Mouse (Mus musculus) Muller cell, postnatal 12 days (primary cell): Measurements from ENCODE around the gene Yeats2.
A peak's percentile ranks its signal among the peaks of the same experiment; 100 is the strongest.
"Not testable (repeated sequence)": the region's sequence is repeated elsewhere in the genome, so short reads cannot be mapped to it uniquely, and the experiment has no call there.

ENCODE experiments used
- DNase-seq: peaks from one replicate; pipeline ENCODE4 v3.0.0-alpha.2; 2015; ENCODE audit errors: inconsistent ontology term

Gene Yeats2

DNA sequence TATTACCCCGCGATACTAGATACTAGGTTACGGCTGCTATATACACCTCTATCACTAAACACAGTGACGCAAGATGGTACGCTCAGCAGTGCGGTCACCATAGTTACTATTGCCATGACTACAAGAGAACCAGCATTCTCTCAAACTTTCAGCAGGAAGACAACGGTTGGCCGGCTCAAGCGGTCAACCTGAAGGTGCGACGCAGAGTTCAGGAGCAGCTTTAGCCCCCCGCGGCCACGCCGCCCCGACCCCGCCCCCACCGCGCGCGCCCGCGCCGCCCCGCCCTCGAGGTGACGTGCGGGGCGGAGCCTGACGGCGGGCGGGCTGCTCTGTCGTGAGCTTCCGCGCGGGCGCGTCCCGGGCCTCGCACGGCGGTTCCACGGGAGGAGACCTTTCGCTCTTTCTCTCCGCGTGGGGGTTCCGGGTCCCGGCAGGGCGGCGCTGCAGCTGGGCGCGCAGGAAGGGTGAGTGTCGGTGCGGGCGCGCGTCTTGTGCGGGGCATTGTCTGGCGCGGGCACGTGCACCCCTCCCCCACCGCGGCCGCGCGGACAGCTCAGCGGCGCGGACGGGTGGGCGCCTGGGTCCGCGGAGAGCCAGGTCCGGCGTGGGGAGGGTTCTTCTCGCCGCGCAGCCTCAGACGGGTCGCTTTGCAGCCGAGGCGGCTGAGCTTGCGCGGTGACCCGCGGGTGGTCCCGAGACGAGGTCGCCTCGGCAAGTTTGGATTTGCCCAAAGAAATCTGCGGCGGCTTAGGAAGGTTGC, at the start of gene Yeats2:
Gene Yeats2 (plus strand): TSS at position 292 of the 760 bp plus-strand sequence.
- peak; percentile 87 for DNase-seq

- no peak for DNase-seq
Observed at GRCm38 (mm10) chr16:20095966-20096365, 44.9 kb upstream of the Yeats2 start.

DNA sequence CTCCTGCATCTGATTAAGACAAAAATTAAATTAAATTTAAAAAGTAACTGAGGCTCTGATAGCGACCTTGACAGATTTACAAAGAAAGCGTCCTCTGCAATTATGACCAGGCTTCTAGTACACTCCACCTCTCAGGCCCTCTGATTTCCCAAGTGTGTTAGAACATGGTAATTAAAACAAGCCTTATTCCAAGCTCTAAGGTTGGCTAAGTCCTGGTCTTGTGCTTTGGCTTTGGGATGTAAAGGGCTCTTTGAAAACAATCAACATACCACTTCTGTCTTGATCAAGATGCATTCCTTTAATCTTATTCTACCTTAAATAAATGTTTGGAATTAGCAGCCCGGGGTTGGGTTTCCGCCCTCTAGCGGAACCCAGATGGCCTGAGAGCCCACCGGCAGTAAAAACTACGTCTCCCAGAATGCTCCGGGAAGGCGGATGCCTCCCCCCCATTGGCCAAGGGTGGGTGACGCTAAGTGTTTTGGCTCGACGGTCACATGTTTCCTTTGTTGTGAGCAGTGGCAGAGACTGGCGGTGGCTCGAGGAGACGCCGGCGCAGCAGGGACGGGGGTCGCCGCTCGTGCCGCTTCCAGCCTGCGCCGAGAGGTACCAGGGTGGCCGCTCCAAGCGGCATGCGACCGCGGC, 43.7 kb upstream of the Yeats2 start, which contains the start of gene Klhl24:
Gene Klhl24 (plus strand): TSS at position 474 of the 642 bp plus-strand sequence.
- peak; percentile 98 for DNase-seq

DNA sequence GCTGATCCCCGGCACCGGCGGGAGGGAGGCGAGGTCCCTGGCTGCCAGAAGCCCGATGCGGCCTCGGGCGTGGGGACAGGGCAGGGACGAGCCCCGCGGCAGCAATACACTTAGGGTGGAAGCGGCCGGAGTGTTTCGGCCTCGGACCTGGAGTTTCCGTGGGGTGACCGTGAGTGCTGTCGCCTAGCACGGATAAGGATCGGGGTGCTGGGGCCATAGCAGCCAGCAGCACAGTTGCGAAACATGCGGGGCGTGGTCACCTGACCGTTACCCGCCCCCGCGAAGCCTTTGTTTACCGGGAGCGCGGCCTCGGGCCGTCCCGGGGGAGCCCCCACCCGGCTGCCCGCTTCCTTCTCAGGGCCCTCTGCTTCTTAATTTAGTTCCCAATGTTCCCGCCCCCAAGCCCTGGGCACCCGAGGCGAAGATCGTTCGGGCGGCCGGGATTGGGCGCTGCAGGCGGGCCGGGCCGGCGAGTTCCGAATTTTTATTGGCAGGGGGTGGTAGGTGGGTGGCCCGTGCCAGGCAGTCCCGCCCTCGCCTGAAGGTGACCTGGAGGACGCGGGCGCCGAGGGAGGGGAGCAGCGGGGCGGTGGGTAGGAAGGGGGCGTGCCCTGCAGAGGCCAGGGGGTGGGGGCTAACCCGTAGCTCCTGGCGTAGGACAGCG, 43.0 kb upstream of the Yeats2 start:
- peak; percentile 99 for DNase-seq

GRCm38 (mm10) chr16:20098375-20098727, 42.5 kb upstream of the Yeats2 start:
- DNase-seq, result no peak

- no peak for DNase-seq
Observed at GRCm38 (mm10) chr16:20098866-20099629, 41.8 kb upstream of the Yeats2 start.

DNA sequence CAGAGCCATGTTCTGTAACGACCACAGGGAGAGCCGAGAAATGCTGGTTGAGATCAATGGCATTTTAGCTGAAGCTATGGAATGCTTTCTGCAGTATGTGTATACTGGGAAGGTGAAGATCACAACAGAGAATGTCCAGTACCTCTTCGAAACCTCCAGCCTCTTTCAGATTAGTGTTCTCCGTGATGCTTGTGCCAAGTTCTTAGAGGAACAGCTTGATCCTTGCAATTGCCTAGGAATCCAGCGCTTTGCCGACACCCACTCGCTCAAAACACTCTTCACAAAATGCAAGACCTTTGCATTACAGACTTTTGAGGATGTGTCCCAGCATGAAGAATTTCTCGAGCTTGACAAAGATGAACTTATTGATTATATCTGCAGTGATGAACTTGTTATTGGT, 33.9 kb upstream of the Yeats2 start:
- DNase-seq, result no peak

- no peak for DNase-seq
Observed at GRCm38 (mm10) chr16:20108961-20109360, 31.9 kb upstream of the Yeats2 start.

DNA sequence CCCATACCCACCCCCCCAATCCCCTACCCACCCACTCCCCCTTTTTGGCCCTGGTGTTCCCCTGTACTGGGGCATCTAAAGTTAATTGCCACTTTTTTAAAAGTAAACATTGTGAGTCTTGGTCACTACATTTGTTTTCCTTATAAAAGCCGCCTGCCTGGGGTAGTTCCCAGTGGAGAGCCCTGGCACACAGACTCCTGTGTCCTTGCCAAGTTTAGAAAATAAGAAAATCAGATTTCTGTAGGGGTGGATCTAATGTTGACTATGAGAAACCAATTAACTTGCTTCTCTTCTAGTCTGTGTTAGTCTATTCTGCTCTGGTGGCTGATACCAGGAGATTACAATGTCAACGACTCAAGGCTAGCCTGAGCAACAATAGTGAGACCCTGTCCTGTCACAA, 28.2 kb upstream of the Yeats2 start:
- no peak for DNase-seq

DNA sequence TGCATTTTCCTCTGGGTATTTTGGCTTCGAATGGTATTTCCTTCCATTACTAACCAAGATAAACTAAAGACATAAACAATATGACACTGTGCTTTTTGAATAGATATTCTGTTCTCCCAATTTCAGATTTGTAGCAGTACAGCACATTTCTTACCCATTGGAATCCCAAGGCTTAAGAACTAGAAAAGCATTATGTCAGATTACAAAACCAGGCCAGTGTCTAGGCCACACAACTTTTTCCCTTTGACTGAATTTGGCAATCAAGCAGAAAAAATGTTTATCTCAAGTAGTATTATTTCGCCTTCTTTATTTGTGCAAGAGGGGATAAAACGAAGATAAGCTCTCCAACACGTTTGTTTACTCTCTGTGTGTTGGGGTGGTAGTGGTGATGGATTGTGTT, 24.8 kb upstream of the Yeats2 start:
- no peak for DNase-seq

DNA sequence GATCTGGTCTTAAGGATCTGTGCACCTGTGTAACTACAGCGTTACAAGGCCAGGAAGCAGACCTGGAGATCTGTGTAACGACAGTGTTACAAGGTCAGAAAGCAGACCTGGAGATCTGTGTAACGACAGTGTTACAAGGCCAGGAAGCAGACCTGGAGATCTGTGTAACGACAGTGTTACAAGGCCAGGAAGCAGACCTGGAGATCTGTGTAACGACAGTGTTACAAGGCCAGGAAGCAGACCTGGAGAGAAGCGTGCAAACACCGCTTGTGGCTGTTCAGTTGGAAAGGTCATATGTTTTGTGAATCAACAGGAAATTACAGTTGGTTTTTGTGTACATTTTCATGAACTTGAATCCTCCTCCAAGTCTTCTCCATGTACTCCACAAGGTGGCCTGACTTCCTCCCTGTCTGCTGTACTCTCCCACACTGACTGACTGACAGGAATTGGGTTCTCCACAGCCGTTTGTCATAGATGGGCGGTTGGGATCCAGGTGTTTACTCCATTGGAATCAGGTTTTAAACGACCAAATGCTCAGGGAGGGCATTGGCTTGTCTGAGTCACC, 14.5 kb upstream of the Yeats2 start:
- not testable (repeated sequence) for DNase-seq

DNA sequence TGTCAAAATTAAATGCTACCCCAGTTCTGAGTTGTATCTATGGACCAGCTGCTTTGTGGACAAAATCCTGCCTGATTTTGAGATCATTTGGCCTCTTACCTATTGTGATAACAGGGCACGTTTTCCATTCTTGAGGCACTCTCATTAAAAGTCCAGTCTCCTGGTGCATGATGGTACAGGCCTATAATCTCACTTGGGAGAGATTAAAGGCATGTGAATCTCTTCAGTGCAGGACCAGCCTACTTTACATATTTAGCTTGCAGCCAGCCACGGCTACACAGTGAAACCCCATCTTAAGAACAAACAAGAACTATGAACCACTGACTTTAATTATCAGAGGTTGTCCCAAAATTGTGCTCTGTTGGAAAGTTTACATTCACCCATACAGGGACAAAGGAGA, 10.5 kb upstream of the Yeats2 start:
- DNase-seq, result no peak

GRCm38 (mm10) chr16:20144568-20144967, 3.7 kb downstream of the Yeats2 start:
- DNase-seq, result no peak

DNA sequence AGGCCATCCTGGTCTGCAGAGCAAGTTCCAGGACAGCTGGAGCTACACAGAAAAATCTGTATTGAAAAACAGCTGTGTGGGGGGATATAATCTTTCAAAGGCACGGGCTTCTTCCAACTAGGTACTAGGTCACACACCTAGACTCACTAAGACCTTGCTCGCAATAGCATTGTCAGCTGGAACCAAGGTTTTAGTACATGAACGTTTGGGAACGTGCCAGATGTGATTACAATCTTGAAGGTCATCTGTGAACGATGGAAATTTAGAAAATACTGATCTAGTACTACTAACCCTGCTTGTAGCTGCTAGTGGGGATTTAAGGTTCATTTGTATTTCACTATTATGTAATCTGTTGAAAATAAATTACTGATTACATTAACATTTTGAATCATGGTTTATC, 11.1 kb downstream of the Yeats2 start:
- no peak for DNase-seq

DNA sequence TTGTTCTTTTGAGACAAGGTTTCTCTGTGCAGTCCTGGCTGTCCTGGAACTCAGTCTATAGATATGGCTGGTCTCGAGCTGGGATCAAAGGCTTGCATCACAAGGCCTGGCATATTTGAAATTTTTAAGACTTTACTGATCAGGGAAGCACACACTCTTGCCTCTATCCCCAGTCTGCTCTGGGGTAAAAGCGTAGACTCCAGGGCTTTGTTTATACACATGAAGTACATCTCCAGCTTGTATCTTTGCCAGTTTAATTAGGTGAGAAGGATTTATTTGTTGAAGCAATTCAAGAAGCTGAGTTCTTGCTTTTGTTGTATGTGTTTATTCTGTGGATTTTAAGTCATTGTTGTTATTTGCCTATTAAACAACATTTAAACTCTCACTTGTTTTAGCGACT, 12.9 kb downstream of the Yeats2 start:
- peak; percentile 44 for DNase-seq

DNA sequence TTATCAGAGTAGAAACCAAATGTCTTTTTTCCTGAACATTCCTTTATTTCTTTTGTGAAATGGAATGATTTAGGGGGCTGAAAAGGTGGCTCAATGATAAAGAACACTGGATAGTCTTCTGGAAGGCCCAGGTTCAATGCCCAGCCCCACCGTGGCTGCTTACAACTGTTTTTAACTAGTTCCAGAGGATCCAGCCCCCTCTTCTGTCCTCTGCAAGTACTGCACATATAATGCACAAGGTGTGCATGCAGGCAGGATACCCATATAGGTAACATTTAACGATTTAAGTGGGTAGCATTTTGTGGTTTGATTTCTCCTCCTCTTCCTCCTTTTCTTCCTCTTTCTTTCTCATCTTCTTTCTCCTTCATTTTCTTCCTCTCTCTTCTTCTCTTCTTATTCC, 19.3 kb downstream of the Yeats2 start:
- DNase-seq, result no peak

DNA sequence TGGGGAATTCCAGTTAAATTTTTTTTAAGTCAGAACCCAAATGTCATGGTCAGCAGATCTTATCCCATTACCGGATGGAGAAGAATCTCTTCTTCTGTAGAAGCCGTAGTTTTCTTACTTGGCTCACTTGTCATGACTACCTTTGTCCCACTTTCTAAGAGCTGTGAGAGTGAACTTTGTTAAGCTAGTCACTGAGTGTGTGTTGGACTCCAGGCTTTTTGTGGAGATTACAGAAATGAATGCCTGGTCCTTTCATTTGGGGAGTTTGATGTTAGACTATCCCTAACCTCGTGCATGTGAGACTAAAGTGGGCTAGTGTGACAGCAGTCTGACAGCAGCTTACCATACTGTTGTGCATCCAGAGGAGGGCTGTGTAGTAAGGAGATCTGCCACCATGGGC, 28.2 kb downstream of the Yeats2 start:
- DNase-seq, result no peak

- no peak for DNase-seq
Observed at GRCm38 (mm10) chr16:20169471-20170106, 28.7 kb downstream of the Yeats2 start.

- no peak for DNase-seq
Observed at GRCm38 (mm10) chr16:20179406-20180175, 38.7 kb downstream of the Yeats2 start.

DNA sequence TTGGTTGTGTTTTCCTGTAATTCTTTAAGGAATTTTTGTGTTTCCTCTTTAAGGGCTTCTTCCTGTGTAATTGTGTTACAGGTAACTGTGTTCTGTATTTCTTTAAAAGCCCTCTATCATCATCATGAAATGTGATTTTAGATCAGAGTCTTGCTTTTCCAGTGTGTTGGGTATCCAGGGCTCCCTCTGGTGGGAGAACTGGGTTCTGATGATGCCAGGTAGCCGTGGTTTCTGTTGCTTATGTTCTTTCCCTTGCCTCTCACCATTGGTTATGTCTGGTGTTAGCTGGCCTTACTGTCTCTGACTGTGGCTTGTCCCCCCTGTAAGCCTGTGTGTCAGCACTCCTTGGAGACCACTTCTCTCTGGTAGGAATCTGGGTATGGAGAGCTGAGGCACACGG, 44.5 kb downstream of the Yeats2 start:
- no peak for DNase-seq
